Mouse (Mus musculus) cerebellum, postnatal 10 days (tissue): ENCODE measurements around the gene Eps15l1.

Source experiments
- DNase-seq, 2 experiments: peaks; one replicate each; pipeline ENCODE4 v3.0.0; 2021; ENCODE audit warnings: mixed read lengths in 2 of 2

Eps15l1 gene

DNA sequence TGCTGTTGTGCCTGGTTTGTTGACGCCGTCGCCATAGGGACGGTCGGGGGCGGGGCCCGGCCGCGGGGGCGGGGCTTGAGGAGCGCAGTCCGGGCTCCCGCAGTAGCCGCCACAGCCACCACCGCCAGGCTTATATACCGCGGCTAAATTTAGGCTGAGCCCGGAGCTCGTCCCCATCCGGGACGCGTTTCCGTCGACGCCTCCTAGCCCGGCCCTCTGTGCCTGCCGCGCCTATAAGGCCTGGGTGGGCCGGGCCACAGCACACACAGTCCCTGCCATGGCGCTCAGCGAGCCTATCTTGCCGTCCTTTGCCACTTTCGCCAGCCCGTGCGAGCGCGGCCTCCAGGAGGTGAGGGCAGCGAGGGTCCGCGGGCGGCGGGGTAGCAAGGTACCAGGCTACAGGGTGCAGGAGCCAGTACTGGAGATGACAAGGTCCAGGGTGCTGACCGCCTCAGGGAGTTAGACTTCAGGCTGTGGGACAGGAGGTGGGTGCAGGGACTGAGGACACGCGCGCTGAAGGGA is 102.4 kb downstream of the Eps15l1 start, which contains the start of gene Klf2:
TSS of gene Klf2 (plus strand) at position 233 of the 522 bp plus-strand sequence.
- peak; percentile 86 to 88 for DNase-seq

DNA sequence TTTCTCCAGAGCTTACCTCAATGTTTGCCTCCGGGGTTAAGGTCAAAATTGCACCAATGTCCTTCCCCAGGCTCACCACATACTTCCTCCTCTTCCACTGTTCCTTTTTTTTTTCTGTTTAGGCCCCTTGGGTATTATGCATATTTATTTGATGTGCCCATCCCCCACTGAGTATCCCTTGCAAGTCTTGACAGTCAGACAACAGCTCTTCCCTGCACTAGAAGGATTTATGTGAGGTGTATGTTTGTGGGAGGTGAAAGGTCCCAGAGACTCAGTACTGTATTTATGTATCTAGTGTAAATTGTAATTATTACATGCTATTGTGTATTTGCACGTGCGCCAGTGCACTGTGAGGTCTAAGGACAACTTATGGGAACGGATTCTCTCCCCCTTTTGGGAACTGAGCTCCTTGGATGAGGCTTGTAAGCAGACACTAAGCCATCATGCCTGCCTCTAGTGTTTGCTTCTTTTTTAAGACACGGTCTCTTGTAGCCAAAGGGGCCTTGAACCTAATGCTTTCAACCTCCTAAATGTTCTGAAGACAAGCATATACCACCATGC is 103.4 kb downstream of the Eps15l1 start:
- no peak for DNase-seq

DNA sequence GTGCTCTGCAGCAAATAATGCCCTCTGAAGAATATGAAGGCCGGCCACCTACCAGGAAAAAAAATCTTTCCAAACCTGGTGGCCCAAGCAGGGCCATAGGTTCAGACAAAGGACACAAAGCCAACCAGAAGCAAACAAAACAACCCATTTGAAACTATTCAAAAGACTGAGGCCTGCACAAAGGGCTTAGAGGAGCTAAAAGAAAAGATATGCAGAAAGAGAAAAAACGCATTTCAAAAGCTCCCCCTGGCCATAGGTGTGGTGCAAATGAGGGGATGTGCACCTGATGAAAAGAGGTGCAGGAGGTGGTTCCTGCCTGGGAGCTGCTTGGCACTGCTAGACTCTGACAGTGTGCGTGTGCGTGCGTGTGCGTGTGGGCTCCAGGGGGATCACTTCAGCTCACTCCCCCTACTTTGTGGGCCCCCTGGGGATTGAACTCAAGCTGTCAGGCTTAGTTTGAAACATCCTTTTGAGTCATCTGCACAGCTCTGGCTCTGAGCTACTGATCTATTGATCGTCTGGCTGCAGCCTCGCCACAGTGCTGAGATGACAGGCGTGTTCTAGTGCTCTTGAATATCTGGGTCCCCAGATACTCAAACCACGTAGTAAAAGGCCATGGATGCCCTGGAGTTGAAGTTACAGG is 105.1 kb downstream of the Eps15l1 start:
- DNase-seq = no peak

DNA sequence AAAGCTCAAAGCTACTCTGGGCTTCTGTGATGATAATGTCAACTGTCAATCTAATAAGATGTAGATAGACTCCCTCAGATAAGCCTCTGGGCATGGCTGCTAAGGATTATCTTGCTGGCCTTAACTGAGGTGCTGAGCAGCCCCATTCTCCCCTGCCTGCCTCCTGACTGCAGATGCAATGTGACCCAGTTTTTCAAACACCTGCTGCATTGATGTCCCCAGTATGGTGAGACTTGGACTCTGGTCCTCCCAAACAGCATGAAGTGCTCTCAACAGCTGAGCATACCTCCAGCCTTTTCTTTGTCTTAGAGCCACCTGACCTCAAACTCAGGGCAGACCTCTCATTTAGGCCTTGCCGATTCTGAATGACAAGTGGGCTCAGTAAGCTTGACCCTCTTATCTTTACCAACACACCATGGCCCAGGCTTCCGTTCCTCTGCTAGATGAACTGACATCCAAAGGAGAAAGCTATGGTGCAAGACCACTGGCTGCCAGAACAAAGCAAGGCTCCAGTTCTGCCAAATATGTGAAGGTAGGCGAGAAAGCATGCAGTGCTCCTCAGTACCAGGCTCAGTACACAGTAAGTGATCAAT is 108.2 kb downstream of the Eps15l1 start:
- DNase-seq = no peak

DNA sequence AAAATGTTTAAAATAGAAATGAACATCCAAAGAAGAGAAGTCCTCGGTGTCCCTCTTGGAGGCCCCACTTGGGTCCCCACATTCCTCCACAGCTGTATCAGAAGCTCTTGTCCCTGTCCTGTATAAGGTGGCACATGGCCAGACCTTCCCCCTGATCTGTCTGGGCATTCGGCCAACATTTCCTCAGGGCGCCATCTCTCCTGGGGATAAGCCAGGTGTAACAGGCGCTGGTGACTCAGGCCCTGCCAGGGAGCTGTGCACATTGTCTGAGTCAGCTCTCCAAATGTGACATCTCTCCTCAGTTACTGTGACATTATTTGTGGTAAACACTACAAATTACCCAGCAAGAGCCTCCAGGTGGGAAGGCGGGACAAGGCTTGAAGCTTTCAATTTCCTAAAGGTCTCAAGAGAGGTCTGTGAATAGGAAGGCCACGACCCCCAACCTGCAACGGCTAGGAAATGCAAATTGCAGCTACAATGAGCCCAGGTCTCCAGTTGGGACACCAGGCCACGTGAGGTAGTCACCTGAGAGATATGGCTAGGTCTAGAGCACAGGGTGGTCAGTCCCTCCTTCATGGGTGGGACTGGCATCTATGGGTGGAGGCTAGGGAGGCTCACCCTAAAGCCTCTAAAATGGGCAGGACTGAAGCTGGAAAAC is 110.3 kb downstream of the Eps15l1 start:
- peak; percentile 82 to 86 for DNase-seq

DNA sequence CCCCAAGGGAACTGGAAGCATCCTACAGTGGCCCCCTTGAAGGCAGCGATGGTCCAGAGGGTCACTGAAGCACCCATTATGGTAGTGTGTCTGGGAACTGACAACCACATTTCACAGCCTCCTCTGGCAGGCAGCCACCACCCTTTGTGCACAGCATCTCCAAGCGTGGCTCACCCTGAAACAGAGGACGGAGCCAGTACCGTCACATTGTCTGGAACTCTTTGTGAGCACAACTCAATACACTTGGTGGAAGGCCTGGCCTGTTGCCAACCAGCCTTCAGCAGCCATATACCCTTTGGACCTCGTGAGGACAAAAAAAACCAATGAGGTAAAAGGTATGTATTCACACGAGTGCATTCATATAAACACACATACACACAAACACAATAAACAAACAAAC is 113.0 kb downstream of the Eps15l1 start:
- peak; percentile 41 to 42 for DNase-seq

DNA sequence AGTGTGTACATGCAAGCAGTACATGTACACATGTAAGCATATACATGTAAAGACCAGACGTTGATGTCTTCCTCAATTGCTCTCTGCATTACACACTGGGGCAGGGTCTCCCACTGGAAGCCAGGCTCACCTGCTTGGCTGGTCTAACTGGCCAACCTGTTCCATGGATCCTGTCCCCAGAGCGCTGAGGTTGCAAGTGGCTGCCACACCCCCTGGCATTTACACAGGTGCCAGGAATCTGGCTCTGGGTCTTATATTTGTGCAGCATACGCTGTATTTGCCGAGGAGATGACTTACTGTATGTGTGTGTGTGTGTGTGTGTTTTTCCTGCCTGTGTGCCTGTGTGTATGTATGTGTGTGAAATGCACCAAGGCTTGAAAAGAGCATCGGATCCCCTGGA is 114.3 kb downstream of the Eps15l1 start:
- no peak for DNase-seq

DNA sequence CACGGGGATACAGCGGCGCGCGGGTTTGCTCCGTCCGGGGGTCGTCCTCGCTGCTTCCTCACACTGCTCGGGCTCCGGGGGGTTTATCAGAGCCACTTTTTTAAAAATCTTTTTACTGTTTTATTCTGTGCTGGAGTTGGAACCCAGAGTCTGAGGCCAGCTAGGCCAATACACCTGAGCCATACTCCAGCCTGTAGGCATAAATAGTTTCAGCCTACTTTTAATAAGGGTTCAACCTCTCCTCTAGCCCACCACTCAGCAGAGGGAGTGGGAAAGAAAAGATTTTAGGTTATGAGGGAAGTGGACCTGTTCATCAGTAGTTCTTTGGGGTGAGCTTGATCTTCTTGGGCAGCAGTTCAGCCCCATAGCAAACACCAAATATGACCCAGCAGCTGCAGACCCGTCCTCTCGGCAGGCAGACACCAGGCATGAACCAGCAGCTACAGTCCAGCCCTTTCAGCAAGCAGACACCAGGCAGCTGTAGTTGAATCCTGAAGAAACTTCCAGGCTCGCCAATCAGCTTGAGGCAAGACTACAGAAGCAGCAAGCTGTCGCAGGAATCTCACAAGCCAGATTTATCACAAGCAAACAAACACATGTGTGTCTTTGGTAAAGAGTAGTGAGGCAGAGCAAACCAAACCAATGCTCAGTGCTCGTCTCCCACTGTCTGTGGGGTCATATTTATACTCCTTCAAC is 115.9 kb downstream of the Eps15l1 start, which contains the start of gene Gm10282:
TSS of gene Gm10282 (minus strand) at position 51 of the 696 bp plus-strand sequence.
- no peak for DNase-seq

DNA sequence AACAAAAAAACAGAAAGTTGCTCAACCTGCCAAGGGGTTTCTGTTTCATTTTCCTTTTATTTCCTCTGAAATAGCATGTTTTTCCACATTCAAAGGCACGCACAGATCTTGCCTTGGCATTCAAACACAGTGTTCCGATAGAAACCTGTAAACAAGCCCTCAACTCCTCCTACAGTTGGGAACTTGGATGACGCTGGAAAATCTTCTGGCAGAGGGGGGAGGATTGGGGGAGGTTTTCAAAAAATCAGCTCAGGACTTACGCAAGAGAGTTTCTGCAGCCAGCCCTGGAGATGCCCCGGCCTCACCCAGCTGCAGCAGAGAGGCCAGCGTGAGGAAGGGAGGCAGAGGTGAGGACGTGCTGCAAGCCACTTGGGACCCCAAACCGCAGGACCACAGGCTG is 117.6 kb downstream of the Eps15l1 start:
- no peak for DNase-seq

DNA sequence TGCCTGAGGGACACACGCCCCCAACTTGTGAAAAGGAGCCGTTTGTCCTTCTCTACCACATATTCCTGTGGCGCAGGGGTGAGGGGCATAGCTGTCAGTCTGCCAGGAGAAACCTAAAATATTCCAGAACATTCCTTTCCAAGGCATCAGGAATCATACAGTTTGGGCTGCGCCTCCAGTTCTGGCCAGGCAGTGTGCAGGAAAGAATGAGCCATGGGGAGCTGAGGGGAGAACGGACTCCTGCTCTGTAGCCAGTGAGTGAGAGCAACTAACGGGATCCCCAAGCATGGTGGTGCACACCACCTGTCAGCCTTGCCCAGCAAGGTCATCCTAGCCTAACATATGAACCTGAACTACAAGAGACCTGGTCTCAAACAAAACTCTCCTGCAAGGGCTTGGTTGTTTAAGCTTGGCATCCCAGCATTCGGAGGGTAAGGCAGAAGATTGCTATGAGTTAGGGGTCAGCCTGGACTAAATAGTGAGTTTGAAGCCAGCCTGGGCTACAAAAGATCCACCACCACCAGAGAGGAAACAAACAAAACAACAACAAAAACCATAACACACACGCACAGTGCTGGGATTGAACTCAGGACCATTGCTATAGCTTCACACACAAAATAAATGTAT is 118.2 kb downstream of the Eps15l1 start:
- no peak for DNase-seq

DNA sequence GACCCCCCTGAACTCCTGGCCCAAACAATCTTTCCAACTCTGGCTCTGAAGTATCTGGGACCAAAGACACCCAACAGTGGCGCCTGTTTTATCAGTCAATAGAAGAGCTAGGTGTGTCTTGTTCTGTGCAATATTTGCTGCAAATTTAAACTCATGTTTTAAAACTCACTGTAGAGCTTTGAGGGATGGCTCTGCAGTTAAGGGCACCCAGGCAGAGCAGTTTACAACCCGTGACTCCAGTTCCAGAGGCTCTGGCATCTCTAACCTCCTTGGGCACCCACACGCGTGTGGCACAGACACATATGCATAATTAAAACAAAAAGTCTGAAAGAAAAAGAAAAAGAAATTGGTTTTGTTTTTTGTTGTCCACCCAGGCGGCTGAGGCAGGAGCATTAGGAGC is 119.8 kb downstream of the Eps15l1 start:
- DNase-seq = no peak

DNA sequence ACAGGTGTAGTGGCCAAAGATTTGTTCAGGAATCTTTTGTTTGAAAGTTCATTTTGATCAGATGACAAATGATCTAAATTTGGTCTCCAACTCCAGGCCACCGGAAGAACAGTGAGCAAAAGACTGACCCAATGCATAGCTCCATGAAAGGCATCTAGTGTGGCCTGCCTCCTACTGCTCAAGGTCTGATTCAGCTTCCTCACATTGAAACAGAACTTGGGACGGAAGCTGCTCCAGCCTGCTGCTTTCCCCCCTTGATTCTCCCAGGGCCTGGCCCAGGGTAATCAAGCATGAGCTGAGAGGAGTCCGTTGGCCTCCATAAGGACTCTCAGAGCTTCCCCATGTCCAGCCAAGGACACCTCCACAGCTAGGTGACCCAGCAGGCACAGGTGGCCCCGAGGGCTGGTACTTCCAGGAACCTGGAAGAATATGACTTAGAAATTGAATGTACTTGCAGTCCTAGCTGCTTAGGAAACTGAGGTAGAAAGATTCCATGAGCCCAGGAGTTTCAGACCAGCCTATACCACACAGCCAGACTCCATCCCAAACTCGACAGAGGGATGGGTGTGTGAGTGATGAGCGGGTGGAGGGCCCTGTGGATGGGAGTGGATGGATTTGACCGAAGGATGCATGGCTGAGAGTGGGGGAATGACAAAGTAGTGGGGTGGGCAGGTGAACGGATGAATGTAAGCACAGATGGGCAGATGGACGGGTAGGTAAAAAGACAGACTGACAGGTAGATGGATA is 120.4 kb downstream of the Eps15l1 start:
- DNase-seq = no peak

DNA sequence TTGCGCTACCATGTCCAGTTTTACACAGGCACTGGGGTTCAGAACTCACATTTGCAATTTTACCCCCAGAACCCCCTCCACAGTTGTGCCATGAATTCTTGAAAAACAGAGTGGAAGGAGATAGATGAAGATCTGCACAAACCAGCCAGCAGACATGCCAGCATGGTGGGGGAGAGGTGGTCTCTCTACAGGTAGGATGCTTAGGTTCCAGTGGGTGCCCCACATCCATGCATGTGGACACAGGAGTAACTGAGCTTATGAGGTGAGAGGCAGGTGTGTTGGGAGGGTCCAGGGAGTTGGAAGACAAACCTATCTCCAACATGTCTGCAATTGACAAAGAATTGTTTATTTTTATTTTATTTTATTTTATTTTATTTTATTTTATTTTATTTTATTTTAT is 122.3 kb downstream of the Eps15l1 start:
- no peak for DNase-seq

DNA sequence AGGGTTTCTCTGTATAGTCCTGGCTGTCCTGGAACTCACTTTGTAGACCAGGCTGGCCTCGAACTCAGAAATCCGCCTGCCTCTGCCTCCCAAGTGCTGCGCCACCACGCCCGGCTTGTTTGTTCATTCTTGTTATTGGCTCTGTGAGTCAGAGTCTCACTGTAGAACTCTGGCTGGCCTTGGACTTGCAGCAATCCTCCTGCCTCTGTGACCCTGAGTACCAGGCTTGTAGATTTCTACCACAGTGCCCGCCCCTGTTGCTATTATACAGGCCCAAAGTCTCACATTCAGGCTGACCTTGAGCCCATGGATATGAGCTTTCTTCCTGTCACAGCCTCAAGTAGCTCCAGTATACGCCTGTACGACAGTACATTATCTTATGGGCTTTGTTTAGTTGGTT is 124.7 kb downstream of the Eps15l1 start:
- no peak for DNase-seq

DNA sequence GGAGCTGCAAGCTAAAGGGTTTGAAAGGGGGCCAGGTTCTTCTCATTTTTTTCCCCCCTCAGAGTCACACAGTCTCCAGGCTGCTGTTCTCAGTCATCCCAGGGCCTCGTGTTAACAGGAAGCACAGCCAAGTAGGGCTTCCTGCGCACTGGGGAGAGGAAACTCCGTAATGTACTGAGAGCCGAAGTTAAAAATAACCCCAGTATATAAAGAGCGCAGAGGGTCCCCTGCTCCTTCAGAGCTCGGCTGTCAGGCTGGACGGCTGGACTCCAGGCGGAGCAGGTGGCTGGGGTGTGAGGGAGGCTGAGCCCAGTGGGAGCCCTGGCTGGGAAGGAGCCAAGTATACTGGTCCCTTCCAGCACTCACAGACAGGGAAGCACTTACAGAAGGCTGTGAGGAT is 125.6 kb downstream of the Eps15l1 start:
- DNase-seq = peak; percentile 96 to 97

DNA sequence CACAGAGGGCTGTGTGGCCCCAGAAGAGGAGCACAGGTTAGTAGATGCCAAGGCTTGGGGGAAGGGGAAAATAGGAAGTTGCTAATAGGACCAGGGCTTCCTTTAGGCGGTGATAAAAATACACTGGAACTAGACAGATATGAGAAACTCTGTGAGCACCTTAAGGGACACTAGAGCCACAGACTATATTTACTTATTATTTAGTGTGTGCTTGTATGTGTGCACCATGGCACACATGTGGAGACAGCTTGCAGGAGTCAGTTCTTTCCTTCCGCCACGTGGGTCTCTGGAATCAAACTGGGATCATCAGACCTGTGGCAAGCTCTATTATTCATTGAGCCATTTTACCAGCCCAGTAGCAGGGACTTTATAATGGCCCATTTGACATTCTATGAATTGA is 126.1 kb downstream of the Eps15l1 start:
- no peak for DNase-seq

DNA sequence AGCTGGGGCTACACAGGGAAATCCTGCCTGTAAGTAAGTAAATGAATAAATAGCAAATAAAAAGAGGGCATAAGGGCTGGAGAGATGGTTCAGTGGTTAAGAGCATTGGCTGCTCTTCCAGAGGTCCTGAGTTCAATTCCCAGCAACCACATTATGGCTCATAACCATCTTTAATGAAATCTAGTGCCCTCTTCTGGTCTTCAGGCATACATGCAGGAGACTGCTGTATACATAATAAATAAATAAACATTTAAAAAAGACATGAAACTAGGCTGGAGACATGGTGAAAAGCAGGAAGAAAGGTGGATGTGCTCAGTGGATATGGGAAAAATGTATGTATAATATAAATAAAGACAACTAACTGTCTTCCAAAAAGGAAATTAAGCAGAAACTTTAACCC is 128.0 kb downstream of the Eps15l1 start:
- no peak for DNase-seq

DNA sequence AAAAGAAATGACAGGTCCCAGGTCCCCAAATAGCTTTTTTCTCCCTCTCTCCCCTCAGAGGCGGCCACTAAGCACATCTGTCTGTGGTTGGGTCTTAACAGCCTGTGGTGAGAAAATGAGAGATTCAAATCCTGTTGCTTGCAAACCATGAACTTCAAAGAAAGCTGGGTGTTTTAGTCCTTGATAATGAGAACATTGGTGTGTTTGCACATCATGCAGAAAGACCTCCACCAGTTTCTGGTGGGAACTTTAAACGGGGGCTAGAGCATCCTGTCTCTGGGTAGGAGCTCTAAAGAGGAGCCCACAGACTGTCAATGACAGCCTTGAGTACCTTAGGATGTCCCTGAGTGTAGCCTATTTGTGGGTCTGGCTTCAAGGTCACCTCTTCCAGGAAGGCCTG is 130.2 kb downstream of the Eps15l1 start:
- DNase-seq = no peak
